Mouse (Mus musculus) kidney, postnatal 25 days (tissue): ENCODE measurements around the gene Tbx2.
A peak's percentile ranks its signal among the peaks of the same experiment; 100 is the strongest.

ENCODE experiments used
- DNase-seq, 2 experiments: peaks; one replicate each; pipeline ENCODE4 v3.0.0; 2021; ENCODE audit warnings: mixed read lengths in 2 of 2

Tbx2 gene

DNA sequence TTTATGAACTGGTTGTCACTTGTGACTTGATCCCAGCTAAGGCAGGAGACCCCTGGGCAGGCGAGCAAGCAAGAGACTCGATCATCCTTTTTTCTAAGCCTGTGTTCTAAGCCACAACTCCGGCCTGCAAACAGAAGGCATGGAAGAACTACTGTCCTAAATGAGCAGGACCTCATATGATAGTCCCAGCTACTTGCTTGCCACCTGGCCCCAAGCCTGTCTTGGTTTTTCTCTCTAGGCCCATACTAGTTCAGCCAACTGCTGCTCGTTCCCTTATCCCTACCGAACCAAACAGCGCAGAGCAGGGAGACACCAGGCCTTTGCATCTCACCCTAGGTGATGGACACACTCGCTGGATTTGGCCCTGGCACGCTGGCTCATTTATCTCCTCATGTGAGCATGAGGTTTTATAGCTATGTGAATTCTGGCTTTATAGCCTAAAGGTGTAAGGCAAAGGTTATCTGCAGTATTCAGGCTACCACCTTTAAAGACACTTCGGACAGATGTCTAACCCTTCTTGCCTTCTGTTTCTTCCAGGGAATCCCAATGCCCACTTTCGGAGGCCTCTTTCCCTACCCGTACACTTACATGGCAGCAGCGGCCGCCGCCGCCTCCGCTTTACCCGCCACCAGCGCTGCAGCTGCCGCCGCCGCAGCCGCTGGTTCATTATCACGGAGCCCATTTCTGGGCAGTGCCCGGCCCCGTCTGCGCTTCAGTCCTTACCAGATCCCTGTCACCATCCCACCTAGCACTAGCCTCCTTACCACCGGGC, 7.9 kb downstream of the Tbx2 start:
- no peak for DNase-seq

DNA sequence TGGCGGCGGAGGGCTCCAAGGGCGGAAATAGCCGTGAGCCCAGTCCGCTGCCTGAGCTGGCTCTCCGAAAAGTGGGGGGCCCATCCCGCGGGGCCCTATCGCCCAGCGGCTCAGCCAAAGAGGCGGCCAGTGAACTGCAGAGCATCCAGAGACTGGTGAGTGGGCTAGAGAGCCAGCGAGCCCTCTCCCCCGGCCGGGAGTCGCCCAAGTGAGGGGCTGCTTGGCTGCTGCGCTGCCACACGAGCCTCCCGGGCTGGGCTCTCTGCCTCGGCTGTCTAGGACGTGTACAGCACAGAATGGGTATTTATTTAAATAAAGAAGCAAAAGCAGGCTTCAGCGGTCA, 8.4 kb downstream of the Tbx2 start:
- no peak for DNase-seq

DNA sequence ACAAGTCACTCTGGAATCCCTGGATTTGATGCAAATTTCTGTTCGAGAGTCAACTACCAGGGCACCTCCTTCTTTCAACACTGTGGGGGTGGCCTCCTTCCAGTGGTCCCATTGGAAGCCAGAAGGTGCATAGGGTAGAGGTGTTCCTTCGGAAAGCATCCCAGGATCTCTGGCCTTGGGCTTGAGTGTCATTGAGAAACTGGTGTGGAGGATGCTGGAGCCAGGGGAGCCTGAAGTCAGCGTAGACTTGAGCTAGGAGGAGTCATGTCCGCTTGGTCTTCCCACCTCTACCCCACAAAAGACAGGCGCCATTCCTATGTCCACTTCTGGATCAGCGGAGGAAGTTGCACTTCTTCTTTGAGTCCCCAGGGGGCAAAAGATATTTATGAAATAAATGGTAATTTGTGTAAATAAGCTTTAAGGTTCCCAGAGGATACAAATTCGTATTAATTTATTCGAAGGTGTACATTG, 8.9 kb downstream of the Tbx2 start:
- DNase-seq, result no peak

DNA sequence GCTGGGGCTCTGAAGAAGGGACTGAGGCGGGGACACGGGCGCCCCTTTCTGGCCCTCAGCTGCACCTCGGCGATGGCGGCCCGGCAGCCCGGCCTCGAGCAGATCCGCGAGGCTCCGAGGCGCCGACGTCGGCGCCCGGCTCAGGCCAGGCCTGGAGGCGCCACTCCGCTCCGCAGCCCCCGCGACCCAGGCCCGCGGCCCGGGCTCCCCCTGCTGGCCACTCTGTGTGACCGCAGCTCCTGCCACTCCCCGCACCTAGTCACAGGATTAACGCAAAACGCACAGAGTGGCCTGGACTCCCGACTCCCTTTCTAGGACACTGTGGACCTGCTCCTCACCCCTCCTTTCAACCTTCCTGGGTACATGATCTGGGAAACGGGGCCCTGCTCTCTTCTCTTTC, 9.6 kb downstream of the Tbx2 start:
- DNase-seq, result peak; percentile 71 to 82

DNA sequence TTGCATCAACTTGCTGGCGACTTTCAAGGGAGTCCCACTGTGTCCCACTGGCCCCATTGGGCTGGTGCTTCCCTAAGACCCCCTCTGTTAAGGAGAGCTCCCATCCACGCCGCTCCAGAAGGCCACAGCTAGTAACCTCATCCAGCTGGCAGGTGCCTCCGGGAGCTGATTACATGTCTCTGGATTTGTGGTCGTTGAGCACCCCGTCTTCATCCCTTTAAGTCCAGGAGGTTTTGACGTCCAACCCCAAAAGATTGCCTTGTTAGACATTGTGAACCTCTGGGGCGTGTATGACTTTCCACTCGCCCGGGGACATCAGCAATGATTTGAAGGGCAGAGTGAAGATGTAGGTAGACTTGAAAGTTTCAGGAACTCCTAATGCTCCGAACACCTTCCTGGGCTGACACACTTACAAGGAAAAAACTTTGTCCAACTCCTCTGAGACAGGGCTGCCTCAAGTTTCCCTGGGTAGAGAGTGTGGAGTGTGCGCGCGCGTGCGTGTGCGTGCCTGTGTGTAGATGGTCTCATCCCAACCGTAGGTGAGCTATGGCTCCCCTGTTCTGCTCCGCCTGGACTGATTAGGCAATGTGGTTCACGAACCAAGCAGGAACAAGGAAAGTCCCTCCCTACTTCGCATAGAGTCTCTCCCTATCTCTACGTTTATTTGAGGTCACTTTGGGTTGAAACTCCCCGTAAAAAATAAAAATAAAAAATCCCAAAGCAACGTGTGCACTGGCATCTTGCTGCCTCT, 10.4 kb downstream of the Tbx2 start:
- peak in 1 of 2 experiments; percentile 24 for DNase-seq

DNA sequence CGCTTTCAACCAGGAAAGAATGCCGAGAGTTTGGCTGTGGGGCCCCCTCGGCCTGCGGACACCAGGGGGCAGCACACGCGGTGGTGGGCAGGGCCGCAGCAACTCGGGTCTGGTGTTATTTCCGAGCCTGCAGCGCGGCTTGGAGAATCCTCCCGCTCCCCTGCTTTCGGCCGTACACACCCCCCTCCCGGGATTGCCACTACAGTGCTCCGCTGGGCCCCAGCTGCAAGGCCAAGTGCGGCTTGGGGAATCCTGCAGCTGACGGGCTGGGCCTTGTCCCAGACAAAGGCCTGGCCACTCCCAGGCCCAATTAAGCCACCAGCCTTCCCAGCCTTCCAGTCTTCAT, 11.0 kb downstream of the Tbx2 start:
- peak; percentile 81 to 91 for DNase-seq

DNA sequence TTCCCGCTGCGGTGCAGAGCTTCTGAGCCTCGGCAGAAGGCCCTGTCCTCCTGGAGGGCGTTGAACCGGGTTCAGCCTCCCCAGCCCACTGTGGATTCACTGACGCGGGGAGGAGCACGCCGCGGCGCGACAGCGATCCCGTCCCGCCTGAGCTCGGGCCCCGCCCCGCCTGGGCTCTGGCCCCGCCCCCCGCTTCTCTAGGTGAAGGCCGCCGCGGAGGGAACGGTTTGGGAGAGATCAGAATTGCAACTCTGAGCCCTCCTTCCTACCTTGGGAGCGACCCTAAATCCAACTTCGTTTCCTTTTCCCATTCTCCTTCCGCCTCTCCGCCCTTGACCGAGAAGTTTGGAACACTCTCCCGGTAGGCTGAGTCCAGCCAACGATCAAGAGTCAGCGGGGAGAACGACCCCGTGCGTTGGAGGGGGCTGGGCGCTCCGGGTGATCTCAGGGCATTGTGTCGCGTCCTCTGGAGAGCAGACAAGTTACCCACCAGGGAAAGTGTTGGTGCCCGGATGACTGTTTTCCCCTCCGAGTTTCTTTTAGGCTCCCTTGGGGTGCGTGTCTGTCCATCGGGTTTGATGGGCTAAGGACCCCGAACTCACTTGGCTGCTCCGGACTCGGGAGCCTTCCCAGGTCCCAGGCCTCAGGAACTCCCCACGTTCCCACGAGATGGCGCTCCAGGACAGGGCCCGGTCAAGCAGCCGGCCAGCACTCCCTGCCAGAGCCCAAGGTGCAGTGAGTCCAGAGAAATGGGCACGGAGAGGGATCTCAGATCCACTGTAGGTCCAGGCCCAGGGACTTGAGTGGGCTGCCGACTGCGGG, 12.0 kb downstream of the Tbx2 start:
- DNase-seq, result peak; percentile 94 to 95

DNA sequence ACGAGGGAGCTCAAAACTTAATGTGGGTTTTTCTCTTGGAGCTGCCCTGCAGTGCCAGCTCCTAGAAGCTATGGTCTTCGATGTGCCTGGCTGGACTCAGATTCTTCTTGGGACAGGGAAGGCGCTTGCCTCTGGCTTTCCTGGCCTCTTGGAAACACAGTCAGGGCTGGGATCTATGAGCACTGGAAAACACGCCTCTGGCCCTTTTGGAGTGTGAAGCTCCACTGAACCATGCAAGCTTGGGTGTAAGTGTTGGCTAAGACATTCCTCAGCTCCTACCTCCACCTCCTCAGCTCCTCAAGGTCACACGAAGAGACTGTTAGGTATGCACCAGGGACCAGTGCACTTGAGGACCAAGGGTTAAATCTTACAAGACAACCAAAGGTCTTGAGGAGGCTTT, 12.6 kb downstream of the Tbx2 start:
- peak; percentile 59 to 82 for DNase-seq

DNA sequence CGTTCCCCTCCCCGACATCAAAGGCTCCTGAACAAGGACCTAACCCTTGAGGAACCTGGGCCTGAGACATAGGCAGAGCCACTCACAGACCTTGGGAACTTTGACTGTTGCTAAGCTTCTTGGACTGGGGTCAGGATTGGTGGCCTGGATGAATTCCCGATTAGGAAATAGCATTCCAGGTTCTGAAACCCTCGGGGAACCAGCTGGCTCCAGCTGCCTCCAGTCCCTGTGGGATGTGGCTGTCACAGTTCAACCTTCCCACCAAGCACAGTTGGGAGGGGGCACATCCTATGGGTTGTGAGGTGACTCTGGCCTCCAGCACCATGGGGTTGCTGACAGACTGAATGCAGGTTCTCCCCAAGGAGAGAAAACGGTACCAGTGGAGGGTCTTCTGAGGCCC, 13.6 kb downstream of the Tbx2 start:
- DNase-seq, result peak; percentile 77 to 86

DNA sequence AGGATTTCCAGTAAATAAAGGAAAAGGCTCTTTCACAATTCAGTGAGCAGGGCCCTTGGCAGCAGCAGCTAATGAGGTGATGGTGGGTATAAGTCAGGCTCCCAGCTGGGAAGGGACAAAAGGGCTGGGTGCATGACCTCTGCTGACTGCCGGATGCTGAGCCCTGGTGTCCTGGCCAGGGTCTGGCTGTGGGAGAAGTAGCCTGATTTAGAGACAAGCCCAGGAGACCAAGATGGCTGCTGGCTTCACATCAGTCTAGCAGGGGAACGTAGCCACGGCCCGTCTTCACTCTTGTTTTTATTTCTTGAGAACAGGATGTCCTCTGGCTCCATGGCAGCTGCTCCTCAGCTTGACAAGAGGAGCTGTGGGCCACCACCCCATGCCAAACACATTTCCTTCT, 14.2 kb downstream of the Tbx2 start:
- peak; percentile 55 to 84 for DNase-seq

DNA sequence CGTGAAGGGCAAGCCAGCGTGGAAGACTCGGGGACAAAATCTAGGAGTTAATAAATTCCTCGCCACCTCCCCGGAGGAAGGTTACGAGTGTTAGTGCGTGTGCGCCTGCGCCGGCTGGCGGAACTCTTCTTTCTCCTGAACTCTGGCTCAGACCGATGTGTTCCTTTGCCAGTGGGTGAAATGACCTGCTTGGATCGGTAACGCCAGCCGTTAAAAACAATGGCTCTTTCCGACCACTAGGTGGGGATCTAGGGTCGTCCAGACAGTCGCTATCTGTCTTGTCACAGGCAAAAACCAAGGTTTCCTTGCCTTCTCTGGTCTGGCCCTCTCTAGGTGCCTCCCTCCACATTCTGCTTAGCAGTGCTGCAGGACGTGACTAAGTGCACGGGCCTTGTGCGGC, 16.7 kb downstream of the Tbx2 start:
- DNase-seq, result peak; percentile 72 to 84

DNA sequence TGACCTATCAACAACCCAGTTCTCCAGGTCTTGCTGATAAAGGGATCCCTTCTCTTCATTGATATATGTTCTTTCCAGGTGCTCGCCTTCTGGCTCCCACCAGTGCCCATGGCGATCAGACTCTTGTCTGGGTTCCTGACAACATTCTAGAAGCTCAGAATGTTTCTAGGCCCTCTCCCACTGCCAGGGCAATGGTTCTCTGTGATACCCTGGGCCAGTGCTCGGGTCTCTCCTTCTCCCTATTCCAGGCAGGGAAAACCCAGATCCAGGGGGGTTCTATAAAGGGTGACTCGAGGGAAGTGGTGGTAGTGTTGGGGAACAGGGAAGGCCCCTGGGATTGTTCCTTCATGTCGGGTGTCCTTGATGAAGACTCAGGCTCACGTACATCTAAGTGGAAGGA, 17.9 kb downstream of the Tbx2 start, which contains the start of gene Gm11444:
Gene Gm11444 (minus strand): TSS at position 101 of the 400 bp plus-strand sequence.
- no peak for DNase-seq

DNA sequence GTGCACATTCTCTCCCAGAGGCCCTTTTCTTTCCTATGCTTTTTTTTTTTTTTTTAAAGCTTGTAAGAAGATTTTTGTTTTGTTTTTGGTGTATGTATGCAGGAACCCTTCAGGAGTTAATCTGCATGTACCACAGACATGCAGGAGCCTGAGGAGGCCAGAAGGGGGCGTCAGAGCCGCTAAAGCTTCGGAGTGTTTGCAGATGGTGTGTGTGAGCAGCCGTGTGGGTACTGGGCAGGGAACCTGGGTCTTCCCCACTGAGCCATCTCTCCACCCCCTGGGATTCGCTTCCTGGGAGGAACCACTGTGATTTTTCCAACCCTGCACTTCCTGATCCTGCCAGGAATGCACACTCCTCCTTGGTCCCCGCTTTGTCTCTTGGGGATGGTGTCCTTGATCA, 18.4 kb downstream of the Tbx2 start:
- peak in 1 of 2 experiments; percentile 34 for DNase-seq

DNA sequence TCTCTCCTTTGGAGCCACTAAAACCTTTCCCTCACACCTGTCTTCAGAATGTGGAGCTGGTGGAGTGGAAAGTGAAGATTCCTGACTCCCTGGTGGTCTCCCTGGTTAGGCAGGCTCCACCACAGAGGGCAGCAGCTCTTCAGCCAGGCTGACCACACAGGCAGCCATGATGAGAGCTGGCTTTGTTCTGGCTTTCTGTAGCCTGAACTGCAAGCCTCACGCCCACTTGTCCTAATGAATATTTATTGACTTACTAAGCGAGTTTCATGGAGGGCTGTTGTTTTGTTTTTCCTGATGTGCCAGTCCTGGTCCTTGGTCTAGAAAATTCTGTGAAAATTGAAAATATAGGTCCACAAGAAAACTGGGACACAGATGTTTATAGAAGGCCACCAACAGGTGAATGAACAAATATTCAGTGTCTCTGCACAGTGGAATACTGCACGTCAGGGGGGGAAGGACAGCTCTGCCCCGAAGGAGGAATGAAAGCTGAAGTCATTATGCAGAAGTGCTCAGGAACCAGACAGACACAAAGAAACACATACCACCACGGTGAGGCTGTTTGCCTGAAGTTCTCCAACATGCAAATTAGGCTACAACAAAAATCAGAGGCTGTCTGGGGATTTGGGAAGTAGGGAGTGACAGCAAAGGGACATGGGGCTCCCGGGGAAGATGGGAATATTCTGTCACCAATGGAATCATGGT, 25.8 kb downstream of the Tbx2 start:
- no peak for DNase-seq

DNA sequence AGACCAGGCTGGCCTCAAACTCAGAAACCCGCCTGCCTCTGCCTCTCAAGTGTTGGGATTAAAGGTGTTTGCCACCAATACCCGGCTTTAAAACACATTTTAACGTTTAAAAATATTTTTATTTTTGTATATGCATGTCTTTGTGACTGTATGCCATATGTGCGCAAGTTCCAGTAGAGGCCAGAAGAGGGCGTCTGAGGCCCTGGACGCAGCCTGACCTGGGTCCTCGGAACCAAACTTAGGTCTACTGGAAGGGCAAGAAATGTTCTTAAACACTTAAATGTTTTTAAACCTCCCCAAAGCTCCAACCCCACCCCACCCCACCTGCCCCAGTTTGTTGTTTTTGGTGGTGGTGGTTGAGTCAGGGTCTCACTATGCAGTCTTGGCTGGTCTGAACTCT, 32.0 kb downstream of the Tbx2 start:
- DNase-seq, result no peak

DNA sequence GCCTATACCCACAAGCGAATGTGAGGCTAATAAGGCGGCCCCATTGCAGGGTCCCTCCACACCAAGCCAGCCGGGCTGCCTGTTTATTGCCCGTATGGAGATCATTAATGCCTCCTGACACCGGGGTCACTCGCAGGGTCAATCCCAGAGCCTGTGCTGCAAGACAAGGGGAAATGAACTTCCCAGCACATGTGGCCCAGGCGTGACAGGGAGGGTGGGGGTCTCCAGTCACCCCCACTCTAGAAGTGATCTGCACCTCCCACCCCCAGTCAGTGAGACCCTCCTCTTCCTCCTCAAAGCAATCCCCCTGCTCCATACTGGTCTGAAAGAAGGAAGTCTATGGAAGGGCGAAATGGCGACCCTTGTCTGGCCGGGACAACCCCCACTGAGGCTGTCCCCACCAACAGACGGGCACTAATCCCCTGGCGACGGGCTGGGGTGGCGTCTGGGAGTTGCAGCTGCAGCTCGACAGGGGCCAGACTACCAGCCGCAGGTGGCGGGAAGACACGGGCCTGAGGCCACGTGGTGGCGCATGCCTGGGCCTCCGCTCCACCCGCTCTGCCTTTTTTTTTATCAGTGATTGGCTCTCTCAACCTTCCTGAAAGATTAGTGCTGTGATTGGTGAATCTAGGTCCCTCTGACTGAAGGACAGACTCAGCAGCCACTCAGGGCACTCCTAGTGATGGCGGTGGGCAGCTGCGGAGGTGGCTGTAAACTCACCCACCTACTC, 43.9 kb downstream of the Tbx2 start:
- no peak for DNase-seq

DNA sequence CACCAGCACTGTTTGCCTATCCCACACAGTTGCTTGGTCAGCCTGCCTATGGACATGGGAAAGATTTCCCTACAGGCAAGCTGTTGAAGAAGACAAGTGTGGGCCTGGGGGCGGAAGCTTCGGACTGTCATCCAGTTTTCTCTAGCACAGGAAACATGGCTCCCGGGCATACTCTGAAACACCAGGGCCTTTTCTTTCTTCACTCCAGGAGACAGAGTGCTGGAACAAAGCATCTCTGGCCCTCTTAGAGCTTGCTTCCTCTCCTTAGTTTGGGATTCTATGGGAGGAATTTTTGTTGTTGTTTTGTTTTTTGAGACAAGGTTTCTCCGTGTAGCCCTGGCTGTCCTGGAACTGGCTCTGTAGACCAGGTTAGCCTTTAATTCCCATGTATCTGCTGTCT, 52.1 kb downstream of the Tbx2 start:
- no peak for DNase-seq

DNA sequence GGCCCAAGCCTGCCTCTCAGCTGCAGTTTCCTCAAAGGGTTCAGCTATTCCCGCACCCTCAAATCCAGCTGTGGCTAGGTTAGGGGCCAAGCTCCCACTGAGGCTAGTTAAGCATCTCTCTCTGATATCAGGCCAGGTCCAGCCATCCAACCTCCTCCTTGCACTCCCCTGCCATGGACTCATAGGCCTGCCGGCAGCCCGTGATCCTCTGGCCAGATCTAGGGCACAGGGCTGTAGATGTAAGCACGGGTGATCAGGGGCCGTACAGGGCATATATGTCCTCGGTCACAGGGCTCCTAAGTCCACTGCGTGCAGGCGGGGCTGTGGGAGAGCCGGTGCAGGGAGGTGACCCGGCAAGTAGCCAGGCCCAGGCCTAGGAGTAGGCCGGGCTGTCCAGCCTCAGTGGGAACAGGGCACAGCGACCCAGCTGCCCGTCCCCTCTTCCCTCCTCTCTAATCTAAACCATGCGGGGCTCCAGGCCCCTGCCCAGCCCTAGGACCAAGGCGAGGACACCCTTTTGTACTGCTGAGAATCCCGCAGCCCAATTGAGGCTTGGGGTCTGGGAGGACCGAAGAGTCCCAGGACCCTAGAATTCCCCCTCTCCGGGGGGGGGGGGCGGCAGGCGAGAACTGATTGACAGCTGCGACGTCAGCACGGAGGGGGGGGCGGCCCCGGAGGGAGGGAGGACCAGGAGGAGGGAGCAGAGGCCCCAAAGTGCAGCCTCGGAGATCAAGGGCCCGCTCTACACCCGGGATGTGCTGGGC, 53.5 kb downstream of the Tbx2 start, which contains the start of gene Tbx4:
Gene Tbx4 (plus strand): TSS at position 758 of the 764 bp plus-strand sequence.
- no peak for DNase-seq

DNA sequence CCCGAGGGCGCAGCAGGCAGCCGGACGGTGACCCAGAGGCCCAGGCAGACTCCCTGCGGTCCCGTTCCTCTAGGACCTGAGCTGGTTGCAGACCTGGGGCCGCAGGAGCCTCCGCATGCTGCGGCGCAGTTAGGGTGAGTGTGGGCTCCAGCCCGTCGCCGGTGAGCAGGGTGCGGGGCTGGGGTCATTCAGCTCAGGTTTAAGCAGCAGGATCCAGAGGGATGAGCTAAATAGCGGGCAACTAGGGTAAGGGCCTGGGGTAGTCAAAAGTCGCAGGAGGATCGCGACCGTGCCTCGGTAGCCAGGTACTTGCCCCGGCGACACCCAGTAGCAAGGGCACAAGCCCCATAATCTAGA, 54.1 kb downstream of the Tbx2 start:
- no peak for DNase-seq

DNA sequence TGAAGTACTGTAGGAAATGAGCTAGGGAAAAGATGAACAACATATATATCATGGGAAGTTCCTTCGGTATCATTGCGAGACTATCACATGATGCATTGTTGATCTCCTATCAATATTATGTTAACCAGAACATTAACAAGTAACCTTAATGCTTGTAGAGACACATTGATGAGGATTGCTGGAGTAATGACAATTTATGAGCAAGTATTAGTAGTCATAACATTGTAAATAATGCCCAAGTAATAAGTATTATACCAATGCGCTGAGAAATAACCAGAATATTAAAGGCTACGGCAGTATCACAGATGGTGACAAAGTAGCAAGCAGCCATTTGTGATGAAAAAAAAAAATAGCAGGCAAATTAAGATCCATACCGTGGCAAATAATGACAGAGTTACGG, 54.9 kb downstream of the Tbx2 start:
- DNase-seq, result no peak

DNA sequence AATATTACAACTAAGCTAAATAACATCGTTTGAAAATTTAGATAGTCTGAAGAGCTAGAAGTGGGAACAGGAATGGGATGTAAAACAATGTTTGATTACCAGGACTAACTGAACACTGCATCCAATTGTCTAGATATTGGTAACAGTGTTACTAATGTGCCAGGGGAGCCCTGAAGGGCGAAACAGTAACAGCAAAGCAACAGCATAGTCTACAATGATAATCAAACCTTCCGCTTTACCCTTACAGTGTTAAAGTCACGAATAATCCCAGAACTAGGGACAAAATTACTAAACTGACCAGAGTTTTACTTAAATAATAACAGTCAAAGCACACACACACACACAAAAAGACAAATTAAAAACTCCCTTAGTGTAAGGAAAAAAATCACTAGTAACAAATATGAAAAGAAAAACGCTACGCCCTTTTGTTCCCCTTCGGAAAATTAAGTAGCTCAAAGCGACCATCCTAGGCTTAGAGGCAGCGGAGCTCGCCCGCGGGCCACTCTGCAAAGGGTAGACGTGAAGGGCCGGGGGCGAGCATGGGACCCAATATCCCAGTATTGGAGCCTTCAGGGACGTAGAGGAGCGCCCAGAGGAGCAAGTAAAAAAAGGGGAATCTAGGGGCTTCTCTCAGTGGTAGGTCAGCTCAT, 55.6 kb downstream of the Tbx2 start:
- no peak for DNase-seq
